Mouse (Mus musculus) c-Kit-positive CD71-positive TER-119-positive erythroid progenitor cells, embryonic 14.5 days (primary cell): ENCODE data around the gene Rps16.

Experiments
- DNase-seq: peaks from one replicate; pipeline ENCODE4 v3.0.0-alpha.2; 2013; ENCODE audit warnings: low spot score

The Rps16 gene

DNA sequence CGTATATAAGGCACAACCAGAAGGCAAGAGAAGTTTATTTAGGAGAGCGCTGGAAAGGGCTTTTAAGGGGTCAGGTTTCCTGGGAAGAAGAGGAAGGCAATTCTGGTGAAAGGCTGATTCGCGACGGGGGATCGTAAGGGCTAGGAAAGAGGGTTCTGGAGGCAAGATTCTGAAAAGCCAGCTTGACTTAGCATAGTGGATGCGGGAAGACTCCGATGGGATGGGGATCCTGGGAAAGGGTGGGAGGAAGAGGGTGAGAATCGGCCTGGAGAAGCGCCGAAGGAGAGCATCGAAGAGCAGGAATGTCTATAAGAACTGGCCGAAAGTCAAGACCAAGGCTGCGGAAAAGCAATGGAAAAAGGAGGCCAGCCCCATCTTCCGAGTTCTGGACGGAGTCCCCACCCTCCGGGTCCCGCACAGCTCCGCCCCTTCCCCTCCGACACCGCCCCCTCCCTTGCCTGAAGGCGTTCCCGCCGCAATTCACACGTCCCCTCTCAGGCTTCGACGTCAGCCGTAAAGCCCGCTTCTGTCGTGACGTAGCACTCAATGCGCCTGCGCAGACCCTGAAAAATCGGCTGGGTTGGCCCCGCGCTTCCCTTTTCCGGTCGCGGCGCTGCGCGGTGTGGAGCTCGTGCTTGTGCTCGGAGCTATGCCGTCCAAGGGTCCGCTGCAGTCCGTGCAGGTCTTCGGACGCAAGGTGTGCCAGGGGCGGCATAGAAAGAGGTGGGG, at the start of gene Rps16:
Gene Rps16, plus strand, starts transcription at position 498 of the 729 bp plus-strand sequence.
- DNase-seq = peak; percentile 97

DNA sequence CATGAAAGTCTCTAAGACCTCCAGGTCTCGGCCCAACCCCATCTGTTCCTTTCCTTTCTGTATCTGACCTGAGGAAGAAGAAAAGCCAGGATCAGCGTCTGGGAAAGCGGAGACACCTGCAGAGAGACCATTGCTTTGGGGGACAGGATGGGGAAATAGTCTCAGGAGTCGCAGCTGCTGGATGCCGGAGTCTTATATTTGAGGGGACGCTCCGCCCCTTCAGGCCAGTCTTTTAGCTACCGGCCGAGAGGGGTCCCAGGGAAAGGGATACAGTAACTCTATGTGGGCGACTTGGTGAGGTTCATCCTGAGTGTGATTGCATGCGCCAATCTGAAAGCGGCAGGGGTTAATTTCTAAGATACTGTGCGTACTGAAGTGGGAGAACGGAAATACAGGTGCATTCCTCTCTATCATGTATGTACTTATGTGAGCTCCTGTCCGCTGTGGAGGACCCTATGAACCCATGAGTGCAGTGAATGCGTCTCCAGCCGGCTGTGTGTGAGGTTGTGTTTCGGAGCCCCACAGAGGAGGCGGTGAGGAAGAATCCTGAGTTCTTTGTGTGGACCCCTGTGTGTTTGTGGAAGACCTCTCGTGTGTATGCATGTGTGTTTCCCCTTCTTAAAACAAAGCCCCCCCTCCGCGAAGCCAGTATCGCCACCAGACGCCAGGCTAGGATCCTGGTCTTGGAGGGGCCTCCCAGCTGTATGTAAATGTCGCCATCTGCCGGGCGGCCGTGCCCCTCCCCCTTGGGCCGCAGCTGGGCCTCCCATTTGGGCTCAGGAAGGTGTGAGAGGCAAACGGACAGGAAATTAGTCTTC, 48.6 kb upstream of the Rps16 start, which contains the start of gene Dll3:
Gene Dll3, minus strand, starts transcription at position 623 of the 818 bp plus-strand sequence.
- peak; percentile 25 for DNase-seq

DNA sequence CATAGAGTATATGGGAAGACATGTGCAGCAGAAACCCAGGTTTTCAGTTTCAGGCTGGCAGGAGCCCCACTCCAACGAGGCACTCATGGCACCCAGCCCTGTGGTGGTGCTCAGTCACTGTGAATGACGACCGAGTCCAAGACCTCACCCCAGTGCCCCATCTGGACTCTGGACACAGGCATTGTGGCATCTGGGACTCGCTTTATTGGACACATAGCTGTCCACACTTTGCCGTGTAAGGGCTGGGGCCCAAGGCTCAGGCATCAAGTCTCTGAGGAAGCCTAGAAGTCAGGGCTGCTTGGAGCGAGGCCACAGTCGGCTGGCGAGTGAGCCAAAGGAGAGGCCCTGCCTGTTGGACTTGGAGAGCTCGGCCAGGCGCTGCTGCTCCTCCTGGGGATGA, 44.8 kb upstream of the Rps16 start:
- no peak for DNase-seq

DNA sequence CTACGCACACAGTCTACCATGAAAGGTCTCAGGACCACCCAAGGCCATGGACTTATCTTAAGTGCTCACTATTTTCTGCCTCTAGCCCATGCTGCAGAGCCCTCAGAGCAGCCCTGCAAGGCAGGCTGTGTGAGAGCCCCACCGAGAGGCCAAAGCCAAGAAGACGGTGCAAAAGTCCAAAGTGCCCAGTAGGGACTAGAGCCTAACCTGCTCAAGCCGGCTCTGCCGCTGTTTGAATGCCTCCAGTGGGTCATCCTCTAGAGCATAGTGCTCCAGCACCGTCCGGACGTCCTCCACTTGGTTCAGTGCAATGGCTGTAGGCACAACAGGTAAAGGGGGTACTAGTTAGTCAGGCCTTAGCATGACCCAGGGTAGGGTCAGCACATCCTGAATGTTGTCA, 44.2 kb upstream of the Rps16 start:
- no peak for DNase-seq

DNA sequence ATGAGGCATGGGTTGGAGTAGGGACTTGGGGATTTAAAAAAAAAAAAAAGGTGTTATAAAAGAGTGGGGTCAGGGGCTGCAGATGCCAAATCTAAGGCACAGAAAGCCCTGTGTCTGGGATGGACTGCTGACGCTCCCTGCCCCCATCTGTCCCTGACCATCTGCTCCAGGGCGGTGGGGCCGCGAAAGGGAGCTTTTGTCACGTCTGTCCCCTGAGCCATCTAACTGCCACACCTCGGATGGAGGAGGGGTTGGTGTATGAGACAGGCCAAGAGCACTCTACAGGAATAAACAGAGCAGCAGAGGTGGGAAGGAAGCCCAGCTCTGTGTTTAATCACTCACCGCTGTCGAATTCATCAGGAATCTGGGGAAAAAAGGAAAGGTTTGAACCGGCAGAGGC, 40.7 kb upstream of the Rps16 start:
- no peak for DNase-seq

DNA sequence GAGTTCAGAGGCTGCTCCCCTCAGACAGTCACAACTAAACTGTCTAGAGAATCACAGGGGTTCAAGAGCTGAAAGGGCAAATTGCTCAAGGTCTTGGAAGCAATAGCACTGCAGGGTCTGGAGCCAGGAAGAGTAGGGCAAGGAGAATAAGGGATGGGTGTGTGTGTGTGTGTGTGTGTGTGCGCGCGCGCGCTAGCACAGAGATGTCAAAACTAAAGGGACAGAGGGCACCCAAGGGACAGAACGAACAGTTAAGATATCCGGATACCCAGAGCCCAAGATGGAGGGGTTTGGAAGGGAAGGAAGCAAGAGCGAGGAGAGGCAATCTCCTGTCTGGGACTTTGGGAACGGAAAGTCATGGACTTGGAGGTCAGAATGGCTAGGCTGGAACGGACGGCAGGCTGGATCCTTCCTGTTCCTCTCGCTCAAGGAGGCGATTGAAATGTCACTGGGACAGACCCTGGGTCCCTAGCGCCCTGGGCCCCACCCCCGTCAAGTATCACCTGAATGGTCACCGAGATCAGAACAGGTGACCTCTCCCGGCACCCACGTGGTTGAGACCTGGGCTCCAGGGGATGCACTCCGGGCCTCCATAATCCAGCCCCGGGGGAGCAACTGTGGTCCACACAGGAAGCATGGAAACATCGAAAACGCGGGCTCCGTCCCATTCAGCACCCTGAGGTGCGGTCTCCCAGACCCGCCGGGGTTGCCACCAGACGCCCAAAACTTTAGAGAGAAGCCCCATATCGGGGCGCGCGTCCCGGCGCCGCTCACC, 39.1 kb upstream of the Rps16 start:
- peak; percentile 21 for DNase-seq

DNA sequence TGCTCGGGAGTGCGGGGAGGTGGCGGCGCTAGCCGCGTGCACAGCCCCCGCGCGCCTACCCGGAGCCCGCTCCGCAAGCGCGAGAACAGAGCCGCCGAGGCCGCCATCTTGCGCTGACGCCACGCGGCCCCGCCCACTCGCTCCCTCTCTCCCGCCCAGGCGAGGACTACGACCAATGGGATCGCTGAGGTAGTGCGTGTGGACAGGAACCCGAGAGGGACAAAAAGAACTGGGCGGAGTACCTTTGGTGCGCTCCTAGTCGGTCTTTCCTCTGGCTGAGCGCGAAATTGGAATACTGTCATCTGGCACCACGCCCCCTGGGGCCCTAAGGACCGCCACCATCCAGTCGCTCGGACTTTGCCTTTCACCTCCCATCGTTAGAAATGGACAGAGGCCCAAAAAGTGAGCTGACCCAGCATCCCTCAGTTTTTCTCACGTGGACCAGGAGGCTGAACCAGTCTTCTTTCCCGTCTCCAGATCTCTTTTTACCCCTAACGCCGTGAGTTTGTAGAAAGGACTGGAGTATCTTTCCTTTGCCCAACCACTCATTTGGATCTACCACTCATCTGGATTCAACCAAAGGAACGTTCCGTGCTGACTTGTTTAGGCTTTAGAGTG, 38.4 kb upstream of the Rps16 start, which contains the start of gene Timm50:
Gene Timm50, minus strand, starts transcription at position 147 of the 618 bp plus-strand sequence.
- DNase-seq = peak; percentile 96

DNA sequence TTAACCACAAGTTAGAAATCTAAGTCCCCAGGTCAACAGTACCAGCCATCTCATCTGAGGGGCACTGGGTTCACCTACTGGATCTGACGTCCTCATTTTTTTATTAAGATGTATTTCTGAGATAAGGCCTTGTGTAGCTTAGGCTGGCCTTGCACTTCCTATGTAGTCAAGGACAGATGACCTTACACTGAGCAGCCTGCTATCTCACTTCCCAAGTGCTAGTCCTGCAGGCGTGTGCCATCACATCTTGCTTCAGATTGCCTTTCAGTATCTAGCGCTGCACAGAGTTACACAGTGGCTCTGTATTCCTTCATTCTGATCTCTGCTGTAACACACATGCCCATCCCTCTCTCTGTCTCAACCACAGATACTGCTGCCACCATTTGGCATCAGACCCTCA, 32.4 kb upstream of the Rps16 start:
- DNase-seq = no peak

DNA sequence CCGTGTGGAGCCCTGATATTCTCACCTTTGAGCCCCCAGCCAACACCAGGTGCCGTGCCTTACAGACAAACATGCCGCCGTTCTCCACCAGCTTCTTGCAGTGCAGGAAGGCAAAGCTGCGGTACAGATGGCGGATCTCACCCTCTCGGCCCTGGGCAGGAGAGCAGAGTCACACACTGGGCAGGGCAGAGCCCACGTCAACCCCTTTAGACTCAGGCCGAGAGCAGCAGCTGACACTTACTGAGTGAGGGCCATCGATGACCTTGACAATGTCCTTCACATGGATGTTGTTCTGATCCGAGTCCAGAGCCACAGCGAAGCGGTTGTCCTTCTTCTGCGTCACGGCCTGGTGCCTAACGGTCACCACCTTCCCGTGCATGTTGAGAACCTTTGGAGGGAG, 31.7 kb upstream of the Rps16 start:
- no peak for DNase-seq

DNA sequence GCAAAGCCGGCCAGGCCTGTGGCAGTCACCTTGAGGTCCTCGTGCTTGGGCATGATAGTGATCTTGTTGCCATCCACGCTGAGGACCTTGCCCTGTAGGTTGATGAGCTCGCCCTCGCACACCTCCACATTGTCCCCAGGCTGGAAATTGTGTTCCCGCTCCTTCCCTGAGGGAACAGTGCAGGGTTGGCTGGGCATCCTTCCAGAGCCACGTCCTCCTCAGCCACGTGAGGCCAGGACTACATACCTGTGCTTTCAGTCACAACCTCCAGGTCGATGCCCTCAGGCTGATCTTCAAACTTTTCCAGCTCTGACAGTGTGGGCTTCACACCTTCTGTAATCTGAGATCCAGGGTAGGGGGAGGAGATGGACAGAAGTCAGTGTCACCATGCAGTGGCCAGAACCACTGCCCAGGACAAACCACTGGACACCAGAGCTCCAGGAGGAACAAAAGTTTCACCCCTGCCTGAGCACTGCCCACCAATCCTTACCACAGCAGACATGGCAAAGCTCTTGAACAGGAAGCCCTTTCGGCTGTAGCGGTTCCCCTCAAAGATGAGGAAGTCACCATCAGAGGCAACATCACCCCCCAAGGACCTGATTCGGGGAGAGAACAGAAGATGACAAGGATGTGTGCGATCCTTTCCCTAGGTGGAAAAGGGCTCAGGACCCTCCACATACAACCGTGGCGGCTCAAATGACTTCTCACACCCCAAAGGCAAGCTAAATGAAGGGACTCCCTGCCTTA, 28.3 kb upstream of the Rps16 start:
- no peak for DNase-seq

DNA sequence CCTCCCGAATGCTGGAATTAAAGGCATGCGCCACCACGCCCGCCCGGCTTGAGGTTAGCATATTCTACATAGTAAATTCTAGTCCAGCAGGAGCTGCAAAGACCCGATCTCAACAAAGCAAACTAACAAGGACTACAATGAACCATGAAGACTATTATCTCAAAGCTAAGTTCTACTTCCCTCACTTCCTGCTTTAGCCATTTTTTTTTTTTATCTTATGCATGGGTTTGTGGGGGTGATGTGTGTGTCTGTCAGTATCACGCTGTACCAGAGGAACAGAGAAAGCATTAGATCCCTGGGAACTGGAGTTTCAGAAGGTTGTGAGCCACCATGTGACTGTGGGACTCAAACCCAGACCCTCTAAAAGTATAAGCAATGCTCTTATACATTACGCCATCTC, 25.2 kb upstream of the Rps16 start:
- no peak for DNase-seq

DNA sequence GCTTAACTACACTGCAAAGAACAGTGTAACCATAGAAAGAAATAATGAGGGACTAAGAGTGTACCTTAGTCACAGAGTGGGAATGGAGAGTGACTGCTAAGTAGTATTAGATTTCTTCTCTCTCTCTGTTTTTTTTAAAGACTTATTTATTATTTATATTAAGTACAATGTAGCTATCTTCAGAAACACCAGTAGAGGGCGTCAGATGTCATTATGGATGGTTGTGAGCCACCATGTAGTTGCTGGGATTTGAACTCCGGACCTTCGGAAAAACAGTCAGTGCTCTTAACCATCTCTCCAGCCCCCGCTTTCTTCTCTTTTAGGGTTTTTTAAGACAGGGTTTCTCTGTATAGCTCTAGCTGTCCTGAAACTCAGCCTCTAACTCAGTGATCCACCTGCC, 24.0 kb upstream of the Rps16 start:
- no peak for DNase-seq

DNA sequence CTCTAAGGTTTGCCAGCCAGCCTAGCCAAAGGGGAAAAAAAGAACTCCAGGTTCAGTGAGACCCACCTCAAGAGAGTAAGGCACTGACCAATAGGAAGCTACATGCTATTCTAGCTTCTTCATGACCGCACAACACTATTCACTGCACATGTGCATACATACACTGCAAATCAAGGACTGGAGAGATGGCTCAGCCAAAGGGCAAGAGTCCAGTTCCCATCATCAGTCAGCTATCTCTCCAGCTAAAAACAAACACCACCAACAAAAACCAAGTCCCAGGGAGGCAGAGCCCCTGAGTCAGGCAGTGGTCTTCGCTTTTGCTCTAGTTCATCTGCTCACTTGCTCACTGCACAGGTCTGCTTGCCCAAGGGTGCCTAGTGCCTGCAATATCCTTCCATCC, 22.2 kb upstream of the Rps16 start:
- no peak for DNase-seq

DNA sequence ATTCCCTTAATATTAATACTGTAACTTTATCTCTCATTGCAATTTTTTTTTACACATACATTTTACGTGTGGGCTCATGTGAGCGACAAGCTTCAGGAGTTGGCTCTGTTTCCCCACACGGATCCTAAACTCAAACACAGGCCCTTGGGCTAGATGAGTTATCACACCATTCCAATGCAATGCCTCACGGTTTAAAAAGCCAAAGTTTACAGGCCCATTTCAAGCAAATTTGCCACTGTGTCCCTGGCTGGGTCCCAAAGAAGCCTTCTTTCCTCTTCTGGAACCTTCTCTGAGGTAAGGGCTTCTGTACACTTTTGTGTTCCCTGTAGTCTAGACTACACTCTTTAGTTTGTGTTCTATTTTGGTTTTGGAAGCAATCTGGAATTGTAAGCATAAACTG, 15.9 kb upstream of the Rps16 start:
- DNase-seq = no peak

DNA sequence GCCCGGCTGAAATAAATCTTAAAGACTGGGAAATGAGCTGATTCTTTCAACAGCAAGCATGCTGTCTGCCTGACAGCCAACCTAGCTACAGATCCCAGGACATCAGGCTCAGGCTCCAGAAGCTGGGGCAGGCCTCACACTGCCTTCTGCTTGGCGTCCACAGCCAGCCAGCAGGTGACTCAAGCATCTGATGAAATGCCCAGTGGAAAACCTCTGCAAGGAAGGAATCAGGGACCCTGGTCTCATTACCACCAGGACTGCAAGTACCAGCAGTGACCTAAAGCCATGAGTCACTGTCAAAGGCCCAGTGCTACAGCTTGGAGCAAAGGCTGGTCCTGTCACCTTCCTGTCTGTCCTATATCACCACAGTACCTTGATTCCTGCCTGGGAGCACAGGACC, 15.0 kb upstream of the Rps16 start:
- no peak for DNase-seq

DNA sequence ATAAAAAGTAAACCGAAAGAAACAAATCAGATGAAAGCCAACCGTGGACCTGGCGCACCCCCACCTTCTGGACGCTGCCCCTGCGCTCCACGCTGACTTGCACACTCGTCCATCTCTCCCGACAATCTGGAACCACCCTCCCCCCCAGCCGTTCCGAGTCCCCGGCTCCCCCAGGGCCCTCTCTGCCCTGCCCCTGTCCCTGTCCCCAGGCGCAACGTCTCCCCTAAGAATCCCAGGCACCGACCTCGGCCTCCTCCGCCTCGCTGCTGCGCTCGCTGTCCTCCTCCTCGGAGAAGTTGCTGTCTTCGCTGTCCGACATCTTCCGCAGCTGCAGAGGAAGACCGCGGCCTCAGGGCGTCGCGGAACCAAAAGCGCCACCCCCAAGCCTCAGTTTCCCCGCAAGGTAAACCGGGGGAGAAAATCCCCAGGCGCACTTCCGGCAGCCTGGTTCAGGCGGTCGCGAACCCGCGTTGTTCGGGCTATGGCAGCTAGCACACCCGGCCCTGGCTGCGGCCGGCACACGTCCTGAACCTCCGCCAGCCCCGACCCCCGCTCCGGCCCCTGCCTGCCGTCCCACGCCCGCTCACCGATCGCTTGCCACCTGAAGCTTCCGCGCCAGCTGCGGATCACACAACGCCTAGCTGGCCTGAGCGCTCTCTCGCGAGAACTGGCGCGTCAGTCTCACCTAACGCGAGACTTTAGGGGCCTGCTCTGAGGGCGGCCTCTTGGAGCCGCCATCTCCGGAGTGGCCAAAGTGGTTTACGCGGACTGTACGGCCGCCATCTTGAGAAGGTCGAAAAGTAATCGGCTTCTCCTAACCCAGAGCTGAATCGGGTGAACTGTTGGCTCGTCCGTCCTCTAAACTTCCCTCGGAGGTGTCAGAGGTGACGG, 12.1 kb upstream of the Rps16 start, which contains the start of gene Supt5:
Gene Supt5, minus strand, starts transcription at position 639 of the 891 bp plus-strand sequence.
- DNase-seq = peak; percentile 99

DNA sequence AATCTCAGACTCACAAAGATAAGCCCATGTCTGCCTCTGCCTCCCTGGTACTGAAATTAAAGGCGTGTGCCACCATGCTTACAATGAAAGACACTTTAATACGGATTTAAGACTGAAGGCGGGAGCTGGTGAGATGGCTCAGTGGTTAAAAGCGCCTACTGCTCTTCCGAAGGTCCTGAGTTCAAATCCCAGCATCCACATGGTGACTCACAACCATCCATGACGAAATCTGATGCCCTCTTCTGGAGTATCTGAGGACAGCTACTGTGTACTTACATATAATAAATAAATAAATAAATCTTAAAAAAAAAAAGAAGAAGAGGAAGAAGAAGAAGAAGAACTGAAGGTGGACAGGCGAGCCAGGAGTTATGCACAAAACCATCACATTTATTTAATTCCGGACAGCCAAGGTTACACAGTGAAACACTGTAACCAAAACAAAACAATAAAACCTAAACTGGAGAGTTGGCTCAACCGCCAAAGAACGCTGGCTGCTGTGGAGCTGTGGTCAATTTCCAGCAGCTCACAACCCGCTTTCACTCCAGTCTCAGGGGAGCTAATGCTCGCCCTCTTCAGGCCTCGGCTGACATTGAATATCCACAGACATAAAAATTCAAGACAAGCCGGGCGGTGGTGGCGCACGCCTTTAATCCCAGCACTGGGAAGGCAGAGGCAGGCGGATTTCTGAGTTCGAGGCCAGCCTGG, 11.1 kb upstream of the Rps16 start:
- DNase-seq = peak; percentile 59

DNA sequence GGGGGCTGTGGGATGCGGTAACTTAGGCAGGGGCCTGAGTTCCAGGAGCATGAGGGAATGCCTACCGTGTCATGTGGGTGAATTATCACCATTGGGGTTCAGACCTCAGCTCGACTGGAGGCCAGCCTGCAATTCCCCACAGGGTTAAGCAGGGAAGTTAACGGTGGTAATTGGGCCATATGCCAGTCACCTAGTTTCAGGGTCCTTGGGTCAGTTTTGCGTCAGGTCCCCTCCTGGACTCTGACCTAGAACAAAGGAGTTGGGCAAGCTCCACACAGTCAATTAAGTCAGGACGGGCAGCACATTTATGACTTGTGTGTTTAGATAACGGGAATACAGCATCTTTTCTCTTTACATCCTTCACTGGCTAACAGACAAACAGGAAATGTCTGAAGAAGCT, 9.1 kb upstream of the Rps16 start:
- no peak for DNase-seq

DNA sequence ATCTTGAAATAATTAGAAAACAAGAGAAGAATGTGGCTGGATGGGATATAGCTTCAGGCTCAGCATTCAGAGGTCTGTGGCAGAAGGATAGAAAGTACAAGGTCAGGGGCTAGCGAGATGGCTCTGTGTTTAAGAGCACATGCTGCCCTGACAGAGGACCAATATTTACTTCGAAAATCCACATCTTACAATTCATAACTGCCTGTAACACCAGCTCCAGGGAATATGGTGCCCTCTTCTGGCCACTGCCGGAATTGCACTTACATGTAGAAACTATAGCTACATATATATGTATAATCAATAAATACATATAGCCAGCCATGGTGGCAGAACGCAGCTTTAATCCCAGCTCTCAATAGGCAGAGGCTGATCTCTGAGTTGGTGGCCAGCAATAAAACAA, 5.8 kb upstream of the Rps16 start:
- peak; percentile 82 for DNase-seq

DNA sequence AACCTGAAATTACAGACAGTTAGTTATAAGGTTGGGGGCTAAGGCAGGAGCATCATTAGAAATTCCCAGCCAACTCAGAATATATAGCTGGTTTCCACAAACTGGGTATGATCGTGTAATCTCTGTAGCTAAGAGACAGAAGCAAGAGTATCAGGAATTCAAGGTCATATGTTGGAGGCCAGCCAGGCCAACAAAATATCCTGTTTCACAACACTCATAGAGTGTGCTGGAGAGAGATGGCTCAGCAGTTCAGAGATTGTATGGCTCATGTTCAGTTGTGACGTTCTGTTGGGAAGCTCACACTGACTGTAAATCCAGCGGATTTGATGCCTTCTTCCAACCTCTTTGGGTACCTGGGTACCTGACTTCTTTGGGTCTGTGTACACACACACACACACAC, 2.7 kb upstream of the Rps16 start:
- DNase-seq = no peak
